Mouse (Mus musculus) bone marrow, adult 2 months (tissue): ENCODE measurements around the gene Hist1h2ak.

Source experiments
- CTCF ChIP-seq: fragments of 200-500 bp; IDR thresholded peaks from 2 replicates; pipeline ENCODE4 v1.5.1; 2011; ENCODE audit warnings: low read length, control low read depth; ENCODE audit not compliant: control insufficient read depth, insufficient read depth
- POLR2A ChIP-seq: fragments of 200-500 bp; IDR thresholded peaks from 2 replicates; pipeline ENCODE4 v1.6.1; 2011; ENCODE audit warnings: low read depth, mild to moderate bottlenecking, control low read depth, low read length, borderline replicate concordance; ENCODE audit not compliant: control insufficient read depth

- TF ChIP-seq CTCF (no peak), POLR2A (no peak)
Measured at GRCm38 (mm10) chr13:21753051-21753523, 540 bp downstream of the Hist1h2ak start.
